ENCODE assay signal across 1 mouse cellular context in genomic region chr13:76021782-76022181, GRCm38 (mm10).
A peak's percentile ranks its signal among the peaks of the same experiment; 100 is the strongest.
TF ChIP-seq lines count a peak whose summit lies in the region.

No protein-coding gene starts in this region.

TF ChIP-seq in CH12.LX, 34 proteins besides CTCF, POLR2A, EP300 and RAD21:
- TF ChIP-seq USF1 (IDR thresholded peaks at IDR 0.05; ENCODE audit: low read depth, low read length) (no peak), MAFK (IDR thresholded peaks at IDR 0.05; ENCODE audit: insufficient replicate concordance, low read length) (0 out of 2 replicates have a peak, but pooled peaks have one; percentile 24), PAX5 (IDR thresholded peaks at IDR 0.05; ENCODE audit: low read length) (no peak), NELFE (IDR thresholded peaks at IDR 0.05; ENCODE audit: low read depth, low read length) (no peak), JUN (IDR thresholded peaks at IDR 0.05; ENCODE audit: insufficient read depth, low read depth, low read length) (no peak), TBP (conservative IDR thresholded peaks at IDR 0.05; ENCODE audit: low read depth, low read length) (no peak), UBTF (IDR thresholded peaks at IDR 0.05; ENCODE audit: low read depth, low read length) (no peak), MXI1 (IDR thresholded peaks at IDR 0.05; ENCODE audit: low read depth, low read length) (no peak), CHD1 (IDR thresholded peaks at IDR 0.05; ENCODE audit: low read depth, low read length) (no peak), BHLHE40 (IDR thresholded peaks at IDR 0.05; ENCODE audit: low read depth, low read length) (0 out of 2 replicates have a peak, but pooled peaks have one; percentile 10), JUND (conservative IDR thresholded peaks at IDR 0.05; ENCODE audit: low read depth, low read length) (0 out of 2 replicates have a peak, but pooled peaks have one; percentile 9), NRF1 (IDR thresholded peaks at IDR 0.05; ENCODE audit: low read depth, low read length) (no peak), USF2 (conservative IDR thresholded peaks at IDR 0.05; ENCODE audit: low read depth, low read length) (no peak), ETS1 (conservative IDR thresholded peaks at IDR 0.05; ENCODE audit: low read depth, low read length) (no peak), ZKSCAN1 (IDR thresholded peaks at IDR 0.05; ENCODE audit: borderline replicate concordance, low read depth, low read length) (no peak), ZNF384 (IDR thresholded peaks at IDR 0.05; ENCODE audit: low read depth, low read length) (peak; percentile 96), ELF1 (IDR thresholded peaks at IDR 0.05; ENCODE audit: low read depth, low read length) (no peak), CHD2 (IDR thresholded peaks at IDR 0.05; ENCODE audit: low read length) (no peak), SIN3A (IDR thresholded peaks at IDR 0.05; ENCODE audit: low read length) (peak; percentile 57; the same call in 1 of the 2 replicates), TCF12 (IDR thresholded peaks at IDR 0.05; ENCODE audit: low read depth, low read length) (no peak), RCOR1 (conservative IDR thresholded peaks at IDR 0.05; ENCODE audit: low read depth, low read length) (no peak), MEF2A (IDR thresholded peaks at IDR 0.05; ENCODE audit: borderline replicate concordance, low read depth, low read length) (0 out of 2 replicates have a peak, but pooled peaks have one; percentile 33), POLR2AphosphoS2 (IDR thresholded peaks at IDR 0.05; ENCODE audit: low read depth, low read length) (no peak), KAT2A (IDR thresholded peaks at IDR 0.05; ENCODE audit: insufficient replicate concordance, low read length) (no peak), IRF4 (IDR thresholded peaks at IDR 0.05; ENCODE audit: low read depth, low read length) (no peak), SMC3 (IDR thresholded peaks at IDR 0.05; ENCODE audit: low read depth, low read length) (peak; percentile 55), MAX (IDR thresholded peaks at IDR 0.05; ENCODE audit: low read length) (no peak), MAZ (IDR thresholded peaks at IDR 0.05; ENCODE audit: low read depth, low read length) (no peak), ZMIZ1 (IDR thresholded peaks at IDR 0.05; ENCODE audit: low read depth, low read length) (no peak), GABPA (IDR thresholded peaks at IDR 0.05; ENCODE audit: insufficient replicate concordance, low read depth, low read length) (no peak), MYC (IDR thresholded peaks at IDR 0.05; ENCODE audit: low read depth, low read length) (no peak), ZC3H11A (IDR thresholded peaks at IDR 0.05; ENCODE audit: low read depth, low read length) (no peak), E2F4 (IDR thresholded peaks at IDR 0.05; ENCODE audit: insufficient replicate concordance, low read depth, low read length) (no peak)
